Mouse (Mus musculus) lung, adult 2 months (tissue): Measurements from ENCODE around the gene Kat7.

Source experiments
- CTCF ChIP-seq: fragments of 200-500 bp; IDR thresholded peaks from 2 replicates; pipeline ENCODE4 v1.5.1; 2011; ENCODE audit warnings: mild to moderate bottlenecking, low read length, control low read depth; ENCODE audit not compliant: insufficient read depth
- POLR2A ChIP-seq: fragments of 200-500 bp; IDR thresholded peaks from 2 replicates; pipeline ENCODE4 v1.6.1; 2011; ENCODE audit warnings: low read depth, mild to moderate bottlenecking, control low read depth, low read length, borderline replicate concordance; ENCODE audit errors: extremely low read depth

DNA sequence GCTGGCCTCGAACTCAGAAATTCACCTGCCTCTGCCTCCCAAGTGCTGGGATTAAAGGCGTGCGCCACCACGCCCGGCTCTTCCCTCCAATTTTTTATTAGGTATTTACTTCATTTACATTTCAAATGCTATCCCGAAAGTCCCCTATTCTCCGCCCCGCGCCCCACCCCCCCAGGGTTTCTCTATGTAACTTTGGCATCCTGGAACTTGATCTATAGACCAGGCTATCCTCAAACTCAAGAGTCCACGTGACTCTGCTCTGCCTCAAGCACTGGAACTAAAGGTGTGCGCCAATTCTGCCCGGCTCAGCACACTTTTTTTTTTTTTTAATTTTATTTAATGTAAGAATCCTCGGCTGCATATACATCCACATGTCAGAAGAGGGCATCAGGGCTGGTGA, 14.3 kb downstream of the Kat7 start:
- TF ChIP-seq CTCF (no peak), POLR2A (no peak)
